Mouse (Mus musculus) neural tube, embryonic 14.5 days (tissue): Measurements from ENCODE around the gene Sumf1. TPM values are rescaled to one million over a fixed set of nuclear protein-coding genes. Genes with fewer than 3 reads are reported as not detected.
A peak's percentile ranks its signal among the peaks of the same experiment; 100 is the strongest.

Experiments used
- ATAC-seq: fragments of 200-750 bp; cut with Nextera tagmentation; 2 replicates; pipeline ENCODE4 v1.8.0; 2017; ENCODE audit warnings: low read depth, mild to moderate bottlenecking, moderate TSS enrichment, moderate library complexity
- H3K27ac ChIP-seq: fragments of 300-500 bp; sonication (generic); 2 replicates; pipeline ENCODE4 v1.5.1; 2014; ENCODE audit warnings: low read depth, mild to moderate bottlenecking, control low read depth, low read length, moderate library complexity, mixed read lengths
- H3K27me3 ChIP-seq: fragments of 300-500 bp; sonication (generic); 2 replicates; pipeline ENCODE4 v1.6.1; 2014; ENCODE audit warnings: low read length; ENCODE audit not compliant: control insufficient read depth, insufficient read depth
- H3K36me3 ChIP-seq: fragments of 300-500 bp; sonication (generic); 2 replicates; pipeline ENCODE4 v1.6.1; 2014; ENCODE audit warnings: low read length, mixed read lengths; ENCODE audit not compliant: control insufficient read depth, insufficient read depth
- H3K4me1 ChIP-seq: fragments of 300-500 bp; sonication (generic); 2 replicates; pipeline ENCODE4 v1.6.1; 2014; ENCODE audit warnings: low read length; ENCODE audit not compliant: control insufficient read depth, insufficient read depth
- H3K4me2 ChIP-seq: fragments of 300-500 bp; sonication (generic); 2 replicates; pipeline ENCODE4 v1.6.1; 2014; ENCODE audit warnings: mild to moderate bottlenecking, low read depth, low read length, control low read depth
- H3K4me3 ChIP-seq: fragments of 300-500 bp; sonication (generic); 2 replicates; pipeline ENCODE4 v1.5.1; 2014; ENCODE audit warnings: low read depth, low read length, control low read depth, mixed read lengths
- H3K9ac ChIP-seq: fragments of 300-500 bp; sonication (generic); replicated peaks from 2 replicates; pipeline ENCODE4 v1.6.1; 2014; ENCODE audit warnings: low read depth, mild to moderate bottlenecking, control low read depth, low read length, mixed read lengths
- H3K9me3 ChIP-seq: fragments of 300-500 bp; sonication (generic); 2 replicates; pipeline ENCODE4 v1.6.1; 2016; ENCODE audit warnings: low read length; ENCODE audit not compliant: control insufficient read depth
- WGBS: fragments of 180-500 bp; shearing (Covaris S2); extraction: QIAGEN DNeasy Blood & Tissue Kit; methylation state at CpG from one replicate; pipeline ENCODE4 v1.1.7; 2014; 5-methylcytosine and 5-hydroxymethylcytosine counted together
- polyA plus RNA-seq: library from polyadenylated mRNA; unstranded; fragments of >200 nt; fragmentation: Nextera tagmentation; extraction: Ambion mirVana; gene quantifications from 2 replicates; pipeline ENCODE4 v1.2.1, GENCODE M21; 2014

Sumf1 gene
- polyA plus RNA-seq, 1 experiment from 2014 or later, result 9.3 TPM

- no peaks in the 10 kb centered on the region for H3K36me3 ChIP-seq
- H3K4me3 ChIP-seq, result no peak overlapping the region
- no peaks in the 10 kb centered on the region for H3K27me3 ChIP-seq
- 77% methylated on average over 5 of the region's 5 CpGs for WGBS
- H3K4me2 ChIP-seq, result no peak overlapping the region
- no peak overlapping the region for H3K9ac ChIP-seq
- H3K27ac ChIP-seq, result no peak overlapping the region
- no peaks in the 10 kb centered on the region for H3K9me3 ChIP-seq
- ATAC-seq, result no peak
- H3K4me1 ChIP-seq, result no peaks in the 10 kb centered on the region
Measured at GRCm38 (mm10) chr6:108095445-108095844, 89.9 kb downstream of the Sumf1 start.

- H3K4me2 ChIP-seq, result no peak overlapping the region
- H3K27ac ChIP-seq, result no peak overlapping the region
- ATAC-seq, result no peak
- H3K27me3 ChIP-seq, result no peaks in the 10 kb centered on the region
- no peaks in the 10 kb centered on the region for H3K36me3 ChIP-seq
- no peak overlapping the region for H3K4me3 ChIP-seq
- 82% methylated on average over 3 of the region's 3 CpGs for WGBS
- H3K4me1 ChIP-seq, result no peaks in the 10 kb centered on the region
- no peaks in the 10 kb centered on the region for H3K9me3 ChIP-seq
- no peak overlapping the region for H3K9ac ChIP-seq
Measured at GRCm38 (mm10) chr6:108093449-108093848, 91.9 kb downstream of the Sumf1 start.

- Histone ChIP-seq H3K27me3 (no peaks in the 10 kb centered on the region), H3K9me3 (no peaks in the 10 kb centered on the region), H3K4me2 (no peak overlapping the region), H3K27ac (no peak overlapping the region), H3K4me3 (no peak overlapping the region), H3K4me1 (no peaks in the 10 kb centered on the region), H3K9ac (no peak overlapping the region), H3K36me3 (no peaks in the 10 kb centered on the region)
- no peak for ATAC-seq
- WGBS, result 84% methylated on average over 3 of the region's 3 CpGs
Measured at GRCm38 (mm10) chr6:108092646-108093045, 92.7 kb downstream of the Sumf1 start.

- H3K9ac ChIP-seq, result no peak overlapping the region
- H3K9me3 ChIP-seq, result no peaks in the 10 kb centered on the region
- H3K27me3 ChIP-seq, result no peaks in the 10 kb centered on the region
- H3K4me2 ChIP-seq, result no peak overlapping the region
- H3K4me3 ChIP-seq, result no peak overlapping the region
- no peak overlapping the region for H3K27ac ChIP-seq
- no peaks in the 10 kb centered on the region for H3K36me3 ChIP-seq
- no peaks in the 10 kb centered on the region for H3K4me1 ChIP-seq
- WGBS, result 80% methylated on average over 1 of the region's 1 CpGs
- no peak for ATAC-seq
Measured at GRCm38 (mm10) chr6:108091296-108091695, 94.1 kb downstream of the Sumf1 start.

GRCm38 (mm10) chr6:108075857-108076256 lies 109.5 kb downstream of the Sumf1 start:
- 93% methylated on average over 7 of the region's 7 CpGs for whole genome bisulfite sequencing
- no peaks in the 10 kb centered on the region for H3K4me1 ChIP-seq
- no peaks in the 10 kb centered on the region for H3K27me3 ChIP-seq
- no peak overlapping the region for H3K9ac ChIP-seq
- H3K4me3 ChIP-seq, result no peak overlapping the region
- no peak overlapping the region for H3K27ac ChIP-seq
- no peaks in the 10 kb centered on the region for H3K36me3 ChIP-seq
- H3K9me3 ChIP-seq, result no peaks in the 10 kb centered on the region
- no peak for ATAC-seq
- no peak overlapping the region for H3K4me2 ChIP-seq

- no peak overlapping the region for H3K9ac ChIP-seq
- H3K36me3 ChIP-seq, result no peaks in the 10 kb centered on the region
- no peak overlapping the region for H3K4me2 ChIP-seq
- 94% methylated on average over 10 of the region's 10 CpGs for WGBS
- no peaks in the 10 kb centered on the region for H3K4me1 ChIP-seq
- H3K27me3 ChIP-seq, result no peaks in the 10 kb centered on the region
- no peak overlapping the region for H3K4me3 ChIP-seq
- H3K9me3 ChIP-seq, result no peaks in the 10 kb centered on the region
- no peak overlapping the region for H3K27ac ChIP-seq
- no peak for ATAC-seq
Measured at GRCm38 (mm10) chr6:108074624-108075023, 110.8 kb downstream of the Sumf1 start.

- no peak for ATAC-seq
Measured at GRCm38 (mm10) chr6:108073931-108074330, 111.5 kb downstream of the Sumf1 start.

GRCm38 (mm10) chr6:108073071-108073470 lies 112.3 kb downstream of the Sumf1 start:
- Histone ChIP-seq H3K27me3 (no peaks in the 10 kb centered on the region), H3K27ac (no peak overlapping the region), H3K4me1 (no peaks in the 10 kb centered on the region), H3K4me2 (no peak overlapping the region), H3K4me3 (no peak overlapping the region), H3K36me3 (no peaks in the 10 kb centered on the region), H3K9me3 (no peaks in the 10 kb centered on the region), H3K9ac (no peak overlapping the region)
- 80% methylated on average over 5 of the region's 5 CpGs for WGBS
- no peak for ATAC-seq

More at GRCm38 (mm10) chr6:108073931-108074330, 111.5 kb downstream of the Sumf1 start:
- no peak overlapping the region for H3K9ac ChIP-seq
- no peaks in the 10 kb centered on the region for H3K27me3 ChIP-seq
- no peak overlapping the region for H3K4me2 ChIP-seq
- no peaks in the 10 kb centered on the region for H3K4me1 ChIP-seq
- H3K27ac ChIP-seq, result no peak overlapping the region
- H3K36me3 ChIP-seq, result no peaks in the 10 kb centered on the region
- H3K4me3 ChIP-seq, result no peak overlapping the region
- no peaks in the 10 kb centered on the region for H3K9me3 ChIP-seq
- 98% methylated on average over 2 of the region's 2 CpGs for WGBS

GRCm38 (mm10) chr6:108070947-108071346 lies 114.4 kb downstream of the Sumf1 start:
- Histone ChIP-seq H3K9me3 (no peaks in the 10 kb centered on the region), H3K4me3 (no peak overlapping the region), H3K27ac (no peak overlapping the region), H3K4me1 (no peaks in the 10 kb centered on the region), H3K4me2 (no peak overlapping the region), H3K9ac (no peak overlapping the region), H3K27me3 (no peaks in the 10 kb centered on the region), H3K36me3 (no peaks in the 10 kb centered on the region)
- ATAC-seq, result no peak
- 95% methylated on average over 7 of the region's 7 CpGs for WGBS

- Histone ChIP-seq H3K4me2 (peak overlapping the region; percentile 52), H3K4me1 (no peaks in the 10 kb centered on the region), H3K27me3 (no peaks in the 10 kb centered on the region), H3K9ac (peak overlapping the region; percentile 49), H3K27ac (peak overlapping the region; percentile 84), H3K36me3 (no peaks in the 10 kb centered on the region), H3K9me3 (no peaks in the 10 kb centered on the region), H3K4me3 (peak overlapping the region; percentile 43)
- no peak; the same call in 1 of the 2 replicates for ATAC-seq
- WGBS, result 14% methylated on average over 6 of the region's 6 CpGs
Measured at GRCm38 (mm10) chr6:108065583-108065982, 119.8 kb downstream of the Sumf1 start.
